Mouse (Mus musculus) adrenal gland, postnatal 4 days (tissue): ENCODE results near the gene Fam92b. TPM values are rescaled to one million over a fixed set of nuclear protein-coding genes. Genes with fewer than 3 reads are reported as not detected.

Experiments
- DNase-seq, 2 experiments: peaks; one replicate each; pipeline ENCODE4 v3.0.0; 2021 to 2022; ENCODE audit warnings: low spot score in 2 of 2, mixed read lengths in 2 of 2
- long read RNA-seq, 2 experiments: library from polyadenylated mRNA; stranded (forward); transcript quantifications; one replicate each; pipeline ENCODE4 v2.0.0; 2021
- total RNA-seq, 2 experiments: library from RNA; stranded (reverse); gene quantifications; 2 replicates each; pipeline ENCODE4 v1.2.3; 2021

The Fam92b gene
- 1 to 10 TPM; 1.6 to 2.3 TPM for total RNA-seq
- long read RNA-seq, experiment 1, partial matches to known transcripts = 0 of 1 reads
- long read RNA-seq, experiment 1, other reads (novel, unspliced or antisense) = 1 of 1 reads
- long read RNA-seq, experiment 2, partial matches to known transcripts = 1 of 1 reads
- long read RNA-seq, experiment 2, other reads (novel, unspliced or antisense) = 0 of 1 reads

DNA sequence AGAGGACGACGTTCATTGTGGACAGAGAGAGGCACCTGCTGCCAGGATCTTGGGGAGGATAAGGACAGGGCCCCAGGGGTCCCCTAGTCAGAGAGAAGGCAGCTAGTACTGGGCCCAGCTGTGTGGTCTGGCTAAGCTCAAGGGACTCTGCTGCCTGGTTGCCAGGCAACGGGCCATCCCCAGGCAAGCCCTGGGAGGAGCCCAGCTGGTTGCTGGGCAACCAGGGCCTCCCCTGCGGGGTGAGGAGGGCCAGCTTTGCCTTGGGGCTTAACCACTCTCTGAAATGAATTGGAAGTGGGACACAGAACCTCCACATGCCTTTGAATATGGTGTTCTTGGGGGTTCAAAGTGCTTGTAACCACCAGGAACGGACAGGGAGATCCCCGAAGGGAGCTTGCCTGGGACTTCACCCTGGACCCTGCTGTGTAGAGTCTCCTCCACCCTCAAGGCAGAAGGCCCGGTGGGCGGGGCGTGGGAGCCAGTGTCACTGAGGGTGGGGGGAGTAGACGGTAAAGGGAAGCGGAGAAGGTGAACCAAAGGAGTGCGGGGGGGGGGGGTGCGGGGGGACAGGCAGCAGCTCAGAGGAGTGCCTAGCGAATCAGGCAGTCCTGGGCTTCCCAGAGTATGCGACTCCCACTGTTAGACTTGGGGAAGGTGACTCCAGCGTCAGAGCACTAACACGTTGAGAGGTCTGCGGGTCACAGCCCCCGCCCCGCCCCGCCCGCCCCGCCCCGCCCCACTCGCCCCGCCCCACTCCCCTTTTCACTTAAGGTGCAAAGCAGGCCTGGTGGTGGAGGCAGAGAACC lies at the start of gene Fam92b:
Fam92b (minus strand) TSS at position 149 of the 806 bp plus-strand sequence.
- DNase-seq = no peak

DNA sequence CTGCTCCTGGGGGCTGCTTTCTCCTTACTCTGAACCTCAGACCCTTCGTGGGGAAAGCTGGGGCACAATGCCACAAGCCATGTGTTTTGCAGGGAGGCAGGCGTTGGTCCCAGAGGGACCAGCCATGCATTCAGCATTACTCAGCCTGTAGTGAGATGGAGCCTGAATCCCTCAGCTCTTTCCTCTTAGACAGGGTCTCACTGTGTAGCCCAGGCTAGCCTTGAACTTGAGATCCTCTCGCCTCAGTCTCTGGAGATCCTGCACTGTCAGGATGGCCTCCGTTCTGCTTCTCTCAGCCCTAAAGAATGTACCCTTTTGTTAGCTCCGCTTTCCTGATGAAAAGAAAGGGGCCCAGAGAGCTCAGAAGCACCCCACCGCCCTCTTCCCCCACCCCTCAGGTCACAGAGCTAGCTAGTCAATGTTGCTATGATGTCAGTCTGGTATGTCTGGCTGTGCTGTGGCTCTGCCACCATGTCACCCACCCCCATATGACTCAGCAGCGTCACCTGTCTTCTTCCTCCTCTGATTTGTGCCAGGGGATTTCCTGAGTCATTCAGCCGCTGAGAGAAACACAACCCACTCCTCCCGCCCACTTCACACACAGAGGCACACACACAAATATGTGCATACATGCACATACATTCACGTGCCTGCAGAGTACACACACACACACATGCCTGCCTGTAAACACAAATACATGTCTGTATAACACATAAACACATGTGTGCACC lies 48.3 kb upstream of the Fam92b start:
- no peak for DNase-seq

DNA sequence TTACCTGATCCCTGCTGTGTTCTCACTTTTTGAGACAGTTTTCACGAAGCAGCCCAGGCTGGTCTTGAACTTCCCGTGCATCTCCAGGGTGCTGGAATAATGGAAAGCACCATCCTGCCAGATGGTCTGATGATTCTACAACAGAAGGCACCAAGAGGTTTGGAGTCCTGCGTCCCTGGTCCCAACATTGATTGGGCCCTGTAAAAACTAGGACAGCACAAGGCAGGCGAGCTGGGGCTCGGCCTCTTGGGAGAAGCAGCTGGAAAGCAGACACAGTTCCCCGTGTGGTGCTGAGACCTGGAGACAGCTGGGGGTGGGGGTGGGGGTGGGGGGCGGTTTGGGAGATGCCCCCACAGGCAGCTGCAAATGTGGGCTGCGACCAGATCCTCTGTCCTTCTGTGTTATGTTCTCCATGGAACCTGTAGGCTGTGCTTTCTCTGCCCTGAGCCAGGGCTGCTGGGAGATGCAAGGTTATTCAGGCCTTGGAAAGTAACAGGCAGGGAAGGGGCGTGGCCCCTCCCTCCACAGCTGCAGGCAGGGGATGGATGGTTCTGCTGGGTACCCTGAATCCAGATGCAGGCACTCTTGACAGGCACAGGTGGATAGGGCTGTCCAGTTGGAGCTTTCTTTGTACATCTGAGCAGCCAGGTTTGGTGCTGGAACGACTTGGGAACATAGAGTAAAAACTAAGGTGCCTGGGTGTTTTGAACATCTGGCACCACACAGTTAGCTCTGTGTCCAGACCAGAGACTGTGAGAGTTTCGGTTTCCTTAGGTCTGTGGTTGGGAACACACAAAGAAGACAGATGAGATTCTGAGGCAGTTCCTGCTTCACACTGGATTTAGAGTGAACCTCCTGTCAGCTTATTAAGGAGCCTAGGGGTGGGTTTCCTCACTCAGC lies 47.5 kb upstream of the Fam92b start:
- DNase-seq = no peak

DNA sequence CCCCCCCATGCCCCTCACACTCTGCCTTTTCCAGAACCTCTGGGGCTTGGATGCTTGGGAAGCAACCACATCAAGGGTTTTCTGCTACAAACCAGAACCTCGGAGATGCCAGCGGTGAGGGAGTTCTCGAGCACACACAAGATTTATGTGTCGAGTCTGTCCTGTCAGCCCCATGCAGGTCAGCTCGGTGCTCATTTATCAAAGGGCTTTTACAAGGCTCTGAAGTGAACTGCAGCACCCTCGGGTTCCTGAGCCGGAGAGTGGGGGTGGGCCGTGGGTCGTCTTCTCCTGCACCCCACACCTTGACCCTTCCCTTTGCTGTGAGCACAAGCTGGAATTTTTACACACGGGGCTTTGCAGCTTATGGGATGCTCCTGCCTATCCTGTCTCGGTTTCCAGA lies 45.3 kb upstream of the Fam92b start:
- DNase-seq = no peak

DNA sequence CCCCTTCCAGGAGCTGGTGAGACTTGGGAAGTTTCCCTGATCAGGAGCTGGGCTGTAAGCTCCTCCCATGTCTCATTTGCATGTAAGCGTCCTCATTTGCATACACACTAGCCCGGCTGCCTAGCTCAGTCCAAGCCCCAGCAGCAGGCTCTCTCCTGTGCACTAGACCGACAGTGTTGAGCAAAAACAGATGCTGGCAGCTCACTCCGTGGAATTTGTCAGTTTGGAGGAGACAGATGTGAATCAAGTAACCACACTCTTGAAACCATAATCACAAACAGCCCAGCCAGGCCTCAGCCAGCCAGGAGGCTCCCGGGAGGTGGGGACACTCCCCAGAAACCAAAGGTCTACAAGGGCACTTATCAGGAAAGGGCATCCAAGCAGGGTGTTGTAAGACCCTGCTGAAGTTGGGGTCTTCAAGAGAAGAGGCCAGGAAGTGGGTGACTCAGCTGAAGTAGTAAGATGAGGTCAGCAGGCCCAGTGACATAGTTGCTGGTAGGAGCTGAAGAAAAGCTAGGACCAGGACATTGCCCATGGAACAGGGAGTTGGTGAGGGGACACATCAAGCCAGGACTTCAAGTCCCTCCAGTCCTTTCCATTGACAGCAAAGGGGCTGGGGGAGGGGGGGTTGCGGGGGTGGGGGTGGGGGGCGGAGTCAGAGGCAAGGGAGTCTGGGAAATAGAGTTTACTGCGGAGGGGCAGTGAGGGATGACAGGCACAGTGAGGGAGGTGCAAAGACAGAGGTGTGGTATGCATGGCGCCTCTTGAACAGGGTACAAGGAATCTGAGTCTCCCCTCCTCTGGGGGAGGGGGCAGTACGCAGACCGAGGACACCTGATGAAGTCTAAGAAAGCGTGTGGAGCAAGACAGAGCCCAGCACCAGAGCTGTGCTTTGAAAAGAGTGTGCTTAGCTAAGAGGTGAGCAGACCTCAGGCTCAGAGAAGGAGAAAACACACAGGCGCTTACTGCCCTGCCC lies 39.9 kb upstream of the Fam92b start:
- DNase-seq = no peak

DNA sequence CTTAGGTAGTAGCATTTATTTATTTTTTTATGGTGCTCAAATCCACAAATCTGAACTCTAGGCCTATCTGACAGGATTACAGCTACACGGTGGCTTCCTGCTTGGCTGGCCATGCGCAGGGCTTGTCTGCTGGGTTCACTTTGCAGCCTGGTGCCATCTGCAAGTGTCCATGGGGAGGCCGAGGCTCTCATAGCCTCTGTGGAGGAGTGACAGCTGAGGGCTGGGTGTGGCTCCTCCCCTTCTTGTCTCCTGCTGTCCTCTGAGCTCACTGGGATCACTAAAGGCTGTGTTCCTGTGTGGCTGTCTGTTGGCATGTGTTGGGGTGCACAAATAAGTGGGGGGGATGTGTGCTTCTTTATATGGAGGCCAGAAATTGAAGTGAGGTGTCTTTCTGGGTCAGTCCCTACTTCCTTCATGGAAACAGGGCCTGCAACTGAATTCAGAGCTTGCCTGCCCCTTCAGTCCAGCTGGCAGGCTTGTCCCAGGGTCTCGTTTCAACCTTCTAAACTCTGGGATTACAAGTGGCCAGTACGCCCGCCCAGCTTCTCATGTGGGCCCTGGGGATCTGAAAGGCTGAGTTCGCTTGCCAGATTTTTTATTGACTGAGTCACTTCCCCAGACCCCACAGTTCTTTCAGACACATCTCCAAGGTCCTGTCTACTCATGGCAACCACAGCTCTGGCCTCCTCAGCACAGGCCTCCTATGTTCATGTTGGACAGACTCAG lies 38.3 kb upstream of the Fam92b start:
- DNase-seq = no peak

DNA sequence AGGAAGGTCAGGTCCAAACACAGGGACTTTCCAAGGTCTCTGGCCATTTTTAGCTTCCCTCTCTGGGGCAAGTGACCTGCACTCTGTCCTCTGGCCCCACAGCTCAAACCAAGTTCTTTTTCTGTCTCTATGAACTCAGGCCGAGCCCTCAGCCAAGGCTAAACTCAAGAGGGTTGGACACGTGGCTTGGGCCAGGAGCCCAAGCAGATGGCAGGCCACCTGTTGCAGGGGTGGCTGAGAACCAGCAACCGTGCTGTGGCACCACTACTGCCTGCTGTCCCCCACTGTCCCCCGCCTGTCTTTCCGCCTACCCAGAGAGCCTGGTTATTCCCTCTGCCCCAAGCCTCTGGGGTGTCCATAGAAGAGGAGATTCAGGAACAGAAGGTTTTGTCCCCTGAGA lies 36.7 kb upstream of the Fam92b start:
- DNase-seq = no peak

DNA sequence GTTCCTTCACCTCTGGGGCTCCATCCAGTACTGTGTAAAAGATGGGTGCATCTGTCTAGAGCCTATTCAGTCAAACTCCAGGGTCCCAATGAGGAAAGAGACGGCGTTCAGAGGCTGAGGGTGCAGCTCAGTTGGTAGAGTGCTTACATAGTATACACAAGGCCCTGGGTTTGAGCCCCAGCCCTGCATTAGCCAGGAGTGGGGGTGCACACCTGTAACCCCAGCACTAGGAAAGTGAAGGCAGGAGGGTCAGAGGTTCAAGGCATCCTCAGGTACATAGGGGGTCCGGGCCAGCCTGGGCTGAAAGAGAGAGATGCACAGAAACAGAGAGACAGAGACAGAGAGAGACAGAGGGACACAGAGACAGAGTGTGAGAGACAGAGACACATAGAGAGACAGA lies 36.0 kb upstream of the Fam92b start:
- no peak for DNase-seq

DNA sequence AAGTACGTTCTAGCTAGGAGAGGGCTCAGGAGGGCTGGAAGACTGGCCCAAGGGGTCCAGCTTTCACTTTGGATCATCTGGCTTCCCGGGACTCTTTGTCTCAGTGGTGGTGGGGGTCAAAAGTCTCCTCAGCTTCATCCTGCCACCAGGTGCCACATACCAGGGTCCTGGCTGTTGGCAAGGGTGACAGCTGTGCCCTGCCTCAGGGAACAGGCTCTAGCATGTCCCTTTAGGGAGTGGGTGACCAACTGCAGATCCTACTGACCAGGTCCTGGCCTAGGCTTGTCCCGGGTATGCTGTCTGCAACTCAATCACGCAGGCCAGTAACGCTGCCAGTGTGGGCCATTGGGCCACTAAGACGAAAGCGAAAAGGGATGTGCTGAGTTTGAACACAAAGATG lies 35.3 kb upstream of the Fam92b start:
- no peak for DNase-seq

DNA sequence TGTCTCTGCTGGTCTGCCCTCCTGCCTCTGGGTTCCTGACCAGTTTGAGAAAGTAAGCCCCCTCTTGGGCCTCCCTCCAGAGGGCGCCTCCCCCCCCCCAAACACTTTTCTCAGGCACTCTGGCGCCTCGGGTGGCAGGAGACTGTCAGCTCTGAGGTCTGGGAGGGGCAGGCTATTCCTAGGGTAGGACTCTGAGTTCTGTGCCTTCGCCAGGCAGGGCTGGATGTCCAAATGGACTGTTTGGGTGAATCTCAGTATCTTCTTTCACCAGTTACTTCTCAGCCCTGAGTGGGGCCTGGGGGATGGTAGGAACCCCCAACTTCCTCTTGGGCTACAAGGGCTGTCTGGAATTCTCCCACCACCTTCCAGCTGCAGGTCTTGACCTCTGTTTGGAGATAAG lies 34.1 kb upstream of the Fam92b start:
- DNase-seq = no peak

DNA sequence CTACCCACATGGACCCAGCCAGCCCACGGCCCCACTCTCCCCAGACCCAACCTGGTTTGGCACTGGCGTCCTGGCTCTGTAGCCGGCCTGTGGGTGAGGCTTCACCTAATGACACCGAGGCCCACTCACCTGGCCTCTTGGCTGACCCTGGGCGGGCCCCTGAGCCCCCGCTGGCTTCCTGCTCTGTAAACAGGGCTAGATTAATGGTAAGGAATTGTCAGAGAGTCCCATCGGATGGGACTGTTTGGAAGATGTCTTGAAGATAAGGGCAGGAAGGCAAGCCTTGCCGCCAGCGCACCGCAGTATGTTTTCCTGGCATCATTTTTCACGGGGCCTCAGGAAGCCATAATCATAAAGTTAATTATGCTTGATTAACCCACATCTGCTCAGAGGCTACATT lies 30.8 kb upstream of the Fam92b start:
- DNase-seq = no peak

DNA sequence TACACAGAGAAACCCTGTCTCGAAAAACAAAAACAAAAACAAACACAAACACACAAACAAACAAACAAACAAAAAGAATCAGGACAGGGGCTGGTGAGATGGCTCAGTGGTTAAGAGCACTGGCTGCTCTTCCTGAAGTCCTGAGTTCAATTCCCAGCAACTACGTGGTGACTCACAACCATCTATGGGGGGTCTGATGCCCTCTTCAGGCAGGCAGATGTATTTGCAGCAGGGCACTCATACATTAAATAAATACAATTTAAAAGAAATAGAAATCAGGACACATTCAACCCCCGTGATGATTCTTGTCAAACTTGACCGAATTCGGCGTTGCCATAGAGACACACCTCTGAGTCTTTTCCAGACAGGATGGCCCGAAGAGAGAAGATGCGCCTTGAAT lies 30.1 kb upstream of the Fam92b start:
- DNase-seq = no peak

DNA sequence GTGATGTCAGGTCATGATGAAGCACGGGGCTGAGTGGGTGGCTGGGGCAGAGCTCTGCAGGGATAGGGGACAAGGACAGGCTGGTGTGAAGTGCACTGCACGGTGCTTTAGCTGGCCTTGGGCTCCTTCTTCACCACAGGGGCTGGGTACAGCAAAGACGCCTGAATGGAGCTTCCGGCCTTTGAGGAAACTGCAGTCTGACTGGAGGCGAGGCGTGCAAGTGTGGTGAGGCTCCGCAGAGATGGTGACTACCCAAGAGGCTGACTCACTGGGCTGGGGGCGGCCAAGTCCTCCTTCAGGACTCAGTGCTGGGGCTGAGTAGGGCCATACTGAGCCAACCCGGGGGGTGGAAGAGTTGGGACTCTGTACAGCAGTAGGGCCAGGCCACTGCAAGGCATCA lies 28.6 kb upstream of the Fam92b start:
- no peak for DNase-seq

DNA sequence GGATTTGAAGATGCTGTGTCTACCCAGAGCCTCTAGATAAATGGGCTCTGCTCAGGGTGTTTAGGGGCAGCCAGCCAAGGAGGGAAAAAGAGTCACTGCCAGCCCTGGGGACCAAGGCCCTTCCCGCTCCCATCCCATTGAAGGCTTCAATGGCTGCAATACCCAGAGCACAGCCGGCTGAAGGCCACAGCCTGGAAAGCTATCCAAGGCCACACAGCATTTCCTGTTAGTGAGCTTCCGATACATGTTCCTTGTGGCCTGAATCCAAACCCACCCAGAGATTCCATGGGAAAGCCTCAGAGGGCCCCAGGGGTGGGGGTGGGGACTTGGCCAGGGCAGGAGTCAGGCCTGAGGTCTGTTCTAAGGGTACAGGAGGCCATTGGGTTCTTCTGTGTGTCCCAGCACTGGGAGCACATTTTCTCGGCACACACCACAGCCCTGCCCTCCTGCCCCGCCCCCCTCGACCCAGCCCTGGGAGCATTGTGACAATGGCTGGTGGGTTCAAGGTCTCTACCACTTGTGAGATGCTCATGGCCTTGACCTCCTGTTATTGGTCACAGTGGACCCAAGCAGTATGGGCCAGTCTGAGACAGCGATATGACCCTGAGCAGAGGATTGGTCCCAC lies 27.6 kb upstream of the Fam92b start:
- DNase-seq = peak in 1 of 2 experiments; percentile 65

DNA sequence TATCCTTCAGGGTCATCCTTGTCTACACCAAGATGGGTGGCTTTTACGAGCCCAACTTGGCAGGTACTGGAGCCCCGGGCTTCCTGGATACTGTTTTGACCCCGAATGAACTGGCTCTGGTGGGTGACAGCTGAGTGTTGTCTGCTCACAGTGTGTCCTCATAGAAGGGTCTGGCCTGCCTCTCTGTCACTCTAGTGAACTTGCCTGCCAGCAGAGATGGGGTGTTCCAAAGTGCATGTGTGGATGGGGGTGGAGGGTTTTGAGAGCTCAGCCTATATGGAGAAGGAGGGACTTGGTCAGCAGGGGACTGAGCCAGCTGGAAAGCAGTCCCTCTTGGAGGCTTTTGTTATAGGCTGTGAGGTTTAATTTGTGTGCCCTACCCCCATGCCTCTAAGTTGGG lies 25.3 kb upstream of the Fam92b start:
- DNase-seq = no peak

DNA sequence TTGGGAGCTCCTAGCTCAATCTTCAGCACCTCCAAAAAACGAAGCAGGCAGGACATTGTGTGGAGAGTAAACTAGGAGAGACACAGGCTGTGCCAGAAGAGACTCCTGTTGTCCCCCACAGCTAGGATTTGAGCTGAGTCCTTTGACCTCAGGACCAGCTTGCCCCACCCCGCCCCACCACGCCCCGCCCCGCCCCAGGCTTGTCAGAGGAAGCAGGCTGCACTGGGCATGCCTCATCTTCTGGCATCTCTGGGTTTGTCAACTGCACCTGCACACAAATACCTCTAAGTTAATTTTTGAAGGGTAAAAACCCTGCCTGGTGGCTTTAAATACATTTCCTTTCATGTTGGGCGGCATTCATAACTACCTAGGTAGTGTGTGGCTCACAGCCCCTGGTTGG lies 24.1 kb upstream of the Fam92b start:
- DNase-seq = no peak

DNA sequence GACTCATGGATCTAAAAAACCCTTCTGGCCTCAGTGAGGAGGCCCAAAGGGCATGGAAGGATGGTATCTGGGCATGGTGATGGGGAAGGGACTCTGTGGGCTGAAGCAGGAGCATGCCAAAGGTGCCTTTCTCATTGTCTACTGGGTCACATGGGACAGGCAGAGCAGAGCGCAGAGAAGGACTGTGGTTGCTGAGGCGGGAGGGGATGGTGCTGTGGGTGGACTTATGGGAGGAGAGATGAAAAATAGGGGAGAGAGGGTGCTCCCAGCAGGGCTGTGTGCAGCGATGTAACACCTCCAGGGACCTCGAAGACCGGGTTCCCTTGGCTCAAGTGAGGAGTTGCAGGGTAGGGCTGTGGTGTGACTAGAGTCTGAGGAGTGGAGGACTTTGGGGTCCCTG lies 14.9 kb upstream of the Fam92b start:
- DNase-seq = no peak

DNA sequence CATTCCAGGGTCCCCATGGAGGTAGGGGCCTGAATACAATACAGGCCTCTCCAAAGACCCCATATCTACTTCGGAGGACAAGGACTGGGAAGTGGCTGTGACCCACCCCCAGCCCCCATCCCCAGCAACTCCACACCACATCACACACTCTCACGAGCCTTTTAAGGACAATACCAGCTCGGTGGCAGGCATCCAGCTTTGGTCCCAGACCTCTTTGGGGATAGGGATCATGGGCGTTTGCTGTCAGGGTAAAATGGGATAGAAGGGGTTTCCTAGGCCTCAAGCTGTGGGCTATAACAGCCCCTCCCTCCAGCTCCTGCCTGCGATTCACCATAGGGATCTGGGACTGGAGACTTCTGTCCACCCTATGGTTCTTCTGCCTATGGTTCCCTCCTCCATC lies 14.4 kb upstream of the Fam92b start:
- no peak for DNase-seq

DNA sequence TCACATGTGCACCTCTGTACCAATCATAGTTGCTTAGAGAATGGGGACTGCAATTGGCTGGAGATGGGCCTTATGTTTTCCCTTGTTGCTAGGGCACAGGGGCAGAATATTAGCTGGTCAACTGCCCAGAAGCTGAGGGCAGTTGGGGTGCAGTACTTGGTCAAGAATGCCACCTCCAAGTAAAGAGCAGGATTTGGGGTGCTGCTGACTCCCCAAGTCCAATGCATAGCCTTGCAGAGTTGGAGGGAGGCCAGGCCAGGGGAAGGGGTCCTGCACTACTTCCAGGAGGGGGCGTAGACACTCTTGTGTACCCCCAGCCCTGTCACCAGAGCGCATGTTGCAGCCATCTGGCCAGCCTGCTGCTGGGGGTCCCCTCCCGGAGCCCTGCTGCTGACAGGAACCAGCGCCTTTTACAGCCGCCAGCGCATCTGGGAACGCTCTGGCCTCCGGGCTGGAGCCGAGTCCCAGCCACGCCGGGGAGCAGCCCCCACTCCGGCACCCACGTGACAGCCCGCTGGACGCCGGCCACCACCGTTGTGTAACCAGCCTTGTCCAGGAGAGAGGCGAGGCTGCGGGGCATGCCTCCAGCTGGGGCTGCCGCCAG lies 13.6 kb upstream of the Fam92b start:
- DNase-seq = peak; percentile 91 to 94
